Mouse (Mus musculus) left cerebral cortex, adult 11 months (tissue): ENCODE measurements around the gene Cdkl3.
"Not testable (repeated sequence)": the region's sequence is repeated elsewhere in the genome, so short reads cannot be mapped to it uniquely, and the experiment has no call there.

Experiments used
- DNase-seq: peaks from one replicate; pipeline ENCODE4 v3.0.0; 2022; ENCODE audit warnings: low spot score

The Cdkl3 gene

DNA sequence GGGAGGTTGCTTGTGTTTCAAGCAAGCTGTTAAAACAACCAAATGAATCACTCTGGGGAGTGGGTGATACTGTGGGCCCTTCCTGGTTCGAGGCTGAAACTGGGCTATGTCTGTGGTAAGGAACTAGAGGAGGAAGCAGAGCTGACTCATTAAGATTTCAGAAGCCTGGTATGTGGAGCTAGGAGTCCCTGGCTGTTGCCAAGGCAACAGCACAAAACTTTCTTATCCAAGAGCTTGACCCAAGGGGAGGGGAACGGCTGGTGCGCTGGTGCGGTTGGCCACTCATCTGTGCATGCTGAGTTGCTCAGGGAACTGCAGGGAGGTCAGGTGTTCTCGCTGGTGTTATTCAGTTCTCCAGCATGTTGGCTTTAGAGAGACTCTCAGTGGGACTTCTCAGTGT, 76.0 kb downstream of the Cdkl3 start:
- DNase-seq, result no peak

DNA sequence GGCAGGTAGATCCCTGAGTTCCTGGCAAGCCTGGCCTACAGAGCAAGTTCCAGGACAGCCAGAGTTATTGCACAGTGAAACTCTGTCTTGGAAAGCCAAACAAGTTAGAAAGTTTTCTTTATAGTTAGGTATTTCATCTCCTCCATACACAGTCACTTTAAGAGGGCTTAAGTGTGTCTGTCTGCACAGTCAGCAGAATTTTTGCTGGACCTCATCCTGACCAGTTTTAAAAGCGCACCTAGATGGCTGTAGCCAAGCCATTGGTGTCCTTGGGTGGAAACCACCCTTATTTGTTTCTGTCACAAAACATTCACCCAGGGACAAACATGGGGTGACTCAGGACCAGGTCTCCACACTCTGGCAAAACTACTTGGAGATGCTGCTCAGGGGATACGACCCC, 76.6 kb downstream of the Cdkl3 start:
- DNase-seq, result no peak

DNA sequence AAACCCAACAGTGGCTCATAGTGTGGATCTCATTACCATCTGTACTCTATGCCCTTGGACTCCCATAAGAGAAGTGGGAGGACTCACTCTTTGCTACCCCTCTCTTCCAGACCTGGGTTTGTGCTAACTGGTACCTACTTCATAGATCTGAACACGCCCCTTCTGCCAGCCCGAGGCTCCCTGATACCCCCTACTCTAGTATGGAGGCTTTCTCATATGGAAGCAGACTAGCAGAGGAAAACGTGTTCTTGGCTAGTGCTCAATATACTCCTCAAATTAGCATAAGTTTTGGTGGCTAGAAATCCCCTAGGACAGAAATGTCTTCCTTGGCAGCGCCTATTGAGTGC, 81.8 kb downstream of the Cdkl3 start:
- DNase-seq, result no peak

DNA sequence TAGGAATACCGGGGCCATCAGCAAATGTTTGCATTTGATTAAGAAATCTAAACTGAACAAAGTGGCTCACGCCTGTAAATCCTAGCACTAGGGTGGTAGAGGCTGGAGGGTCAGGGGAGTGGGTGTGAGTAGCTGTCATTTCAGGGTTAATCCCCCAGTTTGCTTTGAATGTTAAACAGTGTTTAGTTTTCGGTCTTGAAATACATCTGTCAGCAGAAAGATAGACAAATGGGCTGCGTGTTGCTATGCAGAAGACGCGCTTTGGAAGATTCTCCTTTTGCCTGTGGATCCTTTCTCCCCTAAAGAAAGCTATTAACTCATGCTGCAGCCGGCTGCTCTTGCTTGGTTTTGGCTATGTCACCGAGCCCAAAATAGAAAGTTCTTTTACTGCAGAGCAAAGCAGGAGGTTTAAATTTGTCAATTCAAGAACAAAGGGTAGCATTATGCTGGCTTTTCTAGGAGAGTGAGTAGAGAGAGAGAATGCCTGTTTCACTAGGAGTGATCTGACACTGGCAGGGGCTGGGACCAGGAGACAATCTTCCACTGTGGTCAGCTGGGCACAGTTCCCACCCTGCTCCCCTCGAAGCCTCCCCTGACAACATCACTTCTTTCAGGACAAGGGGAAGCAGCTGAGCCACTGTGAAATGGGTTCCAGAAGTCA, 82.3 kb downstream of the Cdkl3 start:
- DNase-seq, result peak; percentile 72

DNA sequence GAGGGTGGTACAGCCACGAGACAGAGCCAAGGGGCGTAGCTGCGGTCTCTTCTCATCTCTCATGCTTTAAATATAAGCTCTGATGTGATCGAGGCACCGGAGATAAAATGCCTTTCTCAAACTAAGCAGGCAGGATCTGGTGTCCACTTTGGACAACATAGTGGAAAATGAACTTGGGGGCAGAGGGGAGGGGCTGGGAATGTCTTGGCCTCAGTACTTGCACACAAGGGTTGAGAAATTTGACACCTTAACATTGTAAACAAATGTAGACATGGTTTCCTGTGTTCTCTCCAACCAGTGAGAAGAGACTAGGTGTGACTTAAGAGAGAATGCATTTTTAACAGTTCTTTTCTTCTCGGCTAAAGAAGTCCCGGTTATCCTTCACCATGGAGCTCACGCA, 85.3 kb downstream of the Cdkl3 start:
- no peak for DNase-seq

DNA sequence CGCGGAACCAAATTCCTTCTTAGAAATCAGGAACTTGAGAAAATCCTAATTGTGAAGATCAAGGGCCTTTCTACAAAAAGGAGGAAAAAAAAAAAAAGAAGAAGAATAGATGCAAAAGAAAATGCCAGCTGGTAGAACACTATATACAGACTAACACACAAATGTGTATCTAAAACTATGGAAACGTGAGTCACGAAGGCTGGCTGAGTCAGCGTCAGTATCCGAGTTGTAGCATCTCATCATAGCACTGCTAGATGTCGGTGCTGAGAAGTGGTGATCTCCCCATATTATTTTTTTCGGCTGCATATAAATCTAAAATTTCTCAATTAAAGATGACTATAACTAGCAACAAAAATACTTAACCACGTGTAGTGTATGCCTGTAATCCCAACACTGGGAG, 87.2 kb downstream of the Cdkl3 start:
- DNase-seq, result no peak

DNA sequence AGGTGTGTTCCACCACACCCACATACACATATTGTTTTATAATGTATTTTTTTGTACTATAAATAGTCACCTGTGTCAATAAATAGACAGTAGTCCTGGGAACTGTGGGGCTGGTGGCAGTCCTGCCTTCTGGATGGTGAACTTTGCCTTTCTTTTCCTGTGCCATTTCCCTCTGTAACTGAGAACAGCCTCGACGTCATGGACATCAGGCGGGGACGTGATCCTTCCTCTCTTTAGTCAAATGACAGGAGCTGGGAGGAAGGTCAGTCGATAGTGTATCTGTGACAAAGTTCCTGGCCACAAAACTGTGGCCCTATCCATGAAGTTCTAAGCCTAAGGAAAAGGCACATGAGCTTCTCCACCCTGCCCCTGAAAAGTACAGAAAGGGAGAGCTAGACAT, 90.5 kb downstream of the Cdkl3 start:
- DNase-seq, result no peak

DNA sequence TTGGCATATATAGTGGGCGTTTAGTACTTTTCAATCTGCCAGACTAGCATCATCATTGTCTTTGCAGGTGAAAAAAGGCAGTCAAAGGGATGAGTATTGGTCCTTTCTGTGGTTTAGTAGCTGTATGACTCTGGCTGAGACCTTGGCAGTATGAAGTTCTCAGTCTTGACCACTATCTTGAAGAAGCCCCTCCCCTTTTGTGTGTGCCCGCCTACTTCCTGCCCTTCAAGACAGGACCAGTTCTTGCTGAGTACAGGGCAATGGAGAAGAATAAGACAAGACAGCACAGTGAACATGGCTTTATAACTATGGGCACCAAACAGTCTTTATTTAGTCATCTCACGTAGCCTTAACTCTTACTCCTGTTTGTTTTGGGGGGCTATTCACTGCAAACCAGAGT, 93.0 kb downstream of the Cdkl3 start:
- no peak for DNase-seq

DNA sequence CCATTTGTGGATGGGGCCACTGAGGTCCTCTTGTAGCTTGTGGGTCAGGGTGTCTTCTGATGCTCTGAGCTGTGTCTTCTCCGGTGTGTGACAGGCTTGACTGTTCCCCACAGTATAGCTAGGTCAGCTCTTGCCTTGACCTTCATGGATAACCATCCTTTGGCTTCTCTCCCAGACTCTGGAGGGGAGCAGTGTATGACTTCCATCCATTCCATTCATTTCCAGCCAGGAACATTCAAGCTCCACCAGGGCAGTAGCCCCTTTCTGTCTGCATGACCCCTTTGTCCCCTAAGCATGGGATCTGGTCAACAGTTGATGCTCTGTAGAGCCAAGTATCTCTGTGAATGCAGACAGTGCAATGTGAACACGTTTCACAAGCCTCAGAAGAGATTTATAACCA, 93.6 kb downstream of the Cdkl3 start:
- no peak for DNase-seq

DNA sequence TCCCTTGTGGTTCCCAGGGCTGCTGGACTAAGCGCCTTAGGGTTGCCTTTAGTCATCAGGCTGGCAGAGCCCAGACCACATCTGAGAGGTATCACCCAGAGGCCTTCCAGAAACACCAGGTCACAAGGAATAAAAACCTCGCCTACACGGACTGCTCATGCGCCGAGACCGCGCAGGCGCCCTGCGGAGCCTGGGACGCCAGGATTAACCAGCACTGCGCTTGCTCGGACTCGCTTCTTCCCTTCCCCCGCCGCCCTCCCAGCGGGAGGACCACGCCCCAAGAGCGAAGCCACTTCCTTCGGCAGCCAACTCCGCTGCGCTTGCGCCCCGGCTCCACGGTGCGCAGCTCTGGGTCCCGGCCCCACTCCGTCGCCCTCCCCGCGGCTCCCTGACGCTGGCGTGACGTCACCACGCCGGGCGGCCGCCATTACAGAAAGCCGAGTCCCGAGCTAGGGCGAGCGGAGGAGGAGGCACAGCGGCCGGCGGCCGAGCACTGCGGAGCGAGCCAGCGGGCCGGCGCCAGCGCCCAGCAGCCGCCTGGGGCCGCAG, 94.5 kb downstream of the Cdkl3 start, which contains the start of gene Ppp2ca:
Gene Ppp2ca (plus strand): TSS at position 284 of the 549 bp plus-strand sequence.
- peak; percentile 98 for DNase-seq

DNA sequence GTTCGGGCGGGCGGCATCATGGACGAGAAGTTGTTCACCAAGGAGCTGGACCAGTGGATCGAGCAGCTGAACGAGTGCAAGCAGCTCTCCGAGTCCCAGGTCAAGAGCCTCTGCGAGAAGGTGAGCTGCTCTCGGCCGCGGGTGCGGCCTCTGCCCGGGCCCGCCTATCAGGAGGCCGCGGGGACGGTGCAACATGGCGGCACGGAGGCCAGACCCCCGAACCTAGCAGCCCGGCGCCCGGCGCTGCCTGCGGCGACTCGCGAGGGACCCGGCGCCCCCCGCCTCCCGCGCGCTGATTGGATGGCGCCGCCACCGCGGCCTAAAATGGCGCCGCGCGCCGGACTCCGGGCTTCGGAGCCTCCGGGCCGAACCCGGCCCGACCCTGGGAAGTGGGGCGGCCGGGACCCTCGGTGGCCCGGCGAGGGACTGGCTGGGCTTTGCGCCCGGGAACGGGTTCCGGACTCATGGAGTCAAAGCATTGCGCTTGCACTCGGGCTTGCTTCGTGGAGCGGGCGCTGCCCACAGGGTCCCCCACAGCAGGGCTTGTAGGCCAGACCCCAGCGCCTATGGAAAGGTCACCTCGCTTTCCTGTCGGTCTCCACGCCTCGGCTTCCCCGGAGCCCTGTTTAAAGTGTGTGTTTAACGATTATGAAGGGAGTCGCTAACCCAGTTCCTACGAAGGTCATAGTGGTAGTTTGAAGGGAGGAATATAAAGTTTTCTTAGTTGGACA, 95.2 kb downstream of the Cdkl3 start:
- DNase-seq, result peak; percentile 58

DNA sequence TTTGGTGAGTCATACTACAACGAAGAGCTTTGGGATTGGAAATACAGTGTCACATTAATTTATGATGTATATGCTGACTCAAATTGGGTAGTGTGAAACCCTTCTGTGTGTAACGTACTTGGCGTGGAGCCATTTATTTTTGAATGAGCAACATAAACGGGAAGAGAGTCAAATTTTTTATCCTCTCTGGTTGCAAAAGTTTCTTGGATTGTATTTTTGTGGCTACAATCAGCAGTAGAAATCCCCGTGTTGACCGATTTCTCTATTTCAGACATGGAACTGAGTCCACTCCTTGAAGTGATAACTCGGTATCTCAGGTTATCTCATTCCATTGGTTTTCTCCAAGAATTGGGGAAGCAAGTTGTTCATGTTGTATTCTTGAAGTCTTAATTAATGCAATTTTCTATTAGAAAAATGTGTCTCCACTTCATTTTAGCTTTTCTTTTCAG, 95.8 kb downstream of the Cdkl3 start:
- no peak for DNase-seq

DNA sequence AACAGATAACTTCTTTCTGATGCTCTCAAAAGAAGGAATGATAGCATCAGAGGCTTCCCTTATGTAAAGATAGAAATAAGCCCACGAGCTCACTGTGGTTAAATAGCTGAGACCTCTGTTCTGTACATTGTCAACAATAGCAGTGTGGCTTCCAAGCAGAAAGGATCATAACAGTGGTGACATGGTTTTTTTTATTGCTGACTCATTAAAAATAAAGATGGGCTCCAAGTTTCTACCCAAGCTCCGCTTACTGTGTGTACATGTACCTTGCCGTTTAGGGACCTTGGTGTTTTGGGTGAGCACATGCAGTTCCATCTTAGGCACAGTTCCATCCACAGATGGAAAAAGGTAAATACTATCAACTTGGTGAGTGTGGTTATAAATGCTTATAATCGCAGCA, 99.0 kb downstream of the Cdkl3 start:
- no peak for DNase-seq

DNA sequence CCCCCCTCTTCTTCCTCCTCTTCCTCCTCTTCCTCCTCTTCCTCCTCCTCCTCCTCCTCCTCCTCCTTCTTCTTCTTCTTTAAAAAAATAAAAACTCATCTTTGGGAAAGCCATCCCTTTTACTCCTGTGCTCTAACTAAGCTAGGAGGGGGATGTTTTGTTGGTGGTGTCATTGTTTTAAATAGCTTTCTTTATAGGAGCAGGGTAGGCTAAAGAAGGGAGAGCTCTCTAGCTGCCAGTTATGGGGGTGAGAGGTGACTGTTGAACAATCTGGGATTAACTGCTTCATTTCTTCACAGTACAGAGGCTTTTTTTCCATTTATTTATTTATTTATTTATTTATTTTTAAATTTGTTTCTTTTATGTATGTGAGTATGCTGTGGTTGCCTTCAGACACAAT, 101.5 kb downstream of the Cdkl3 start:
- no peak for DNase-seq

DNA sequence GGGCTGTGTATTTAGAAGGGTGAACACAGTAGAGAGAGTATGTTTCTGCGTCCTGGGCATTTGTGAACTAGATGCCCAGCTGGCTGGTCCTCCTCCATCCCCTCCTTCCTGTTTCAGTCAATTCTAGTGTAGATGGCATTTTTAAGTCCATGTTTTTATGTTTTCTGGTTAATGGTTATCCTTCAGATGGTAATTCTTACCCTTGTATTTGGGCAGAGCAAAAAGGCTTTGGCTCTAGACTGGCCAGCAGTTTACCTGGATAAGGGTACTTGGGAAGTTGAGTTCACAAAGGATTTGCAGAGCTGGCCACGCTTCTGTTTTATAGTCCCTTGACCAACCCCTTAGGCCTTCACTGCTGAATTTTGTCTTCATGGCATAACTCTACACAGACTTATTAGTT, 102.0 kb downstream of the Cdkl3 start:
- DNase-seq, result no peak

DNA sequence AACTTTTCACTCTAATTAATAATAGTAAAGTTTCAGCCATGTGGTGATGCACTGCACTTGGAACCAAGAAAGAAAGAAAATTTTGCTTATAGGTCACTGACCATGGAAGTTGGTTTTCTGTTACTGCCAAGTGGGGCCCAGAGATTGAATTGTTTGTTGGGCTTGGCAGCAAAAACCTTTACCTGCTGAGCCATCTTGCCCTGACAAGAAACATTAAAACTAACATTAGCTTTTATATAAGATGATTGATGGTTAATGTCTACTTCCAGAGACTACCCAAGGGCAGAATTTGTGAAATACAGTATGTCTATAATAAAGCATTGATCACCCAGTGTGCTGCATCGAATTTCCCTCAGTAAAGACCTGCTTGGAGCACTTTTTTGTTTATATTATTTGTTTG, 102.4 kb downstream of the Cdkl3 start:
- DNase-seq, result no peak

DNA sequence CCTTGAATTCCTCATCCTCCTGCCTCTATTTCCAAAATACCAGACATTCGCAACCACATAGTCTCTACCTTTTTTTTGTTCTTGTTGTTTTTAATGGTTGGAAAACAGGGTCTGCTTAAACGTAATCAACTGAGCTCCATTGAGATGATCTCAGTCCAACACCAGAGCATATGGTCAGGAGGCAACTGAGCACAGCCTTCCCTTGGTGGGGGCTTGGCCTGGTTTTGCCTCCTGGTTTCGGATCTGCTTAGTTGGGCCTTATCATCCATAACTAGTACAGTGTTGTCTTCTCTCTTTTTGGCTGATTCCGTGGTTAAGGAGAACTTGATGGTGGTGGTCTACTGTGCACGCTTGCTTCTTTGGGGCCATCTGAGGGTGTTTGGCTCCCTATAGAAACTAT, 104.8 kb downstream of the Cdkl3 start:
- no peak for DNase-seq

DNA sequence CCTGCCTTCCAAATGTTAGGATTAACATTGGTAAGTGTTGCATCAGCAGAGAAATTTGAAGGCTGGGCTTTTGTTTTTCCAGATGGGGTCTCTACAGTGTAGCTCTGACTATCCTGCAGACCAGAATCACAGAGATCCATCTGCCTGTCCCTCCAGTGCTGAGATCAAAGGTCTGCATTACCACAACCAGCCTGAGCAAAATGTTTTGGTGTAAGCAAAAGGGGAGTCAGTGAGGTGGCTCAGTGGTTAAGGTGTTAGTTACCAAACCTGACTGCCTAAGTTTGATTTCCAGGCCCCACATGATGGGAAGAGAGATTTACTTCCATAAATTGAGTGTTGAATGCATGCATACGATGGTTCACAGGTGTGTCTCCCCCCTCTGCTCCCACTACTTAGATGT, 105.4 kb downstream of the Cdkl3 start:
- no peak for DNase-seq

DNA sequence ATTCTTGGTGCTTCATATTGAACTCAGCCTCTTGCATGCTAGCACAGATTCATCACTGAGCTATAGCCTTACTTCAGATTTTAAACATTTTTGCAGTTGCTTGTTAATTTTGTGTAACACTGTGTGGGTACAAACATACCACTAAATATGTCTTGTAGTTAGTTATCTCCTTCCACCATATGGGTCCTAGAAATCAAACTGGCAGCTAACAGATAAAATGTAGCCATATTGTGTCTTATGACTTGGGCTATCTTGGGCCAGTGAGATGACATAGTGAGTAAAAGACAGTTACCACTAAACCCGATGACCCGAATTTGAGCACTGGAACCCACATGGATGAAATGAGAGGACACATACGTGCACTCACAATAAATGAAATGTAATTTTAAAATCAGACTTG, 111.5 kb downstream of the Cdkl3 start:
- DNase-seq, result no peak

DNA sequence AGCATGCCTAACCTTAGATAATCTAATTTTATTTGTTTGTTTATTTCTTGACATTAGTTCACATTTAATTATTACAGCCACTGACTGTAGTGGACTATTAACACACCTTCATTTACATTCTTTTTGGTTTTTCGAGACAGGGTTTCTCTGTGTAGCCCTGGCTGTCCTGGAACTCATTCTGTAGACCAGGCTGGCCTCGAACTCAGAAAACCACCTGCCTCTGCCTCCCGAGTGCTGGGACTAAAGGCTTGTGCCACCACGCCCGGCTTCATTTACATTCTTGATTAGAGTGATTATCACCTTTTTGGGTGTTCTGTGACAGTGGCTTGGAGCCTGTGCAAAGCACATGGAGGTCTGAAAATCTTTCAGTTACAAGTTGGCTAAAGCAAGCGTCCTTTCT, 112.1 kb downstream of the Cdkl3 start:
- not testable (repeated sequence) for DNase-seq

DNA sequence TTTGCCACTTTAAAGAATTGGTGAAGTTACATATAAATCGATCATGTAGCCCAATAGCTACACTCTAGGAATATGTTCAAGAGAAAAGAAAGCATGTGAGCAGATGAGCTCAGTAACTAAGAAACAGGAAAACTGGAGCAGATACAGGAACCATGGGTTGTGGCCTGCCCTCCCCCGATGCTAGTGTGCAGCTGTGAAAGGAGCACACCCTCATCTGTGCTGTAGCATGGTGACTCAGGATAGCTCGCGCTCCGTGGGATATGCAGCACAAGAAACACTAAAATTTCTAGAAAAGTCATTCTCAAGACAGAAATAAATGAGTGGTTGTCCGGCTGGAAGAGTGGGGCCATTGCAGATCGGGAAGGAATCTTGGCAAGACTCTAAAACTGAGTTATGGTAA, 113.1 kb downstream of the Cdkl3 start:
- DNase-seq, result no peak

DNA sequence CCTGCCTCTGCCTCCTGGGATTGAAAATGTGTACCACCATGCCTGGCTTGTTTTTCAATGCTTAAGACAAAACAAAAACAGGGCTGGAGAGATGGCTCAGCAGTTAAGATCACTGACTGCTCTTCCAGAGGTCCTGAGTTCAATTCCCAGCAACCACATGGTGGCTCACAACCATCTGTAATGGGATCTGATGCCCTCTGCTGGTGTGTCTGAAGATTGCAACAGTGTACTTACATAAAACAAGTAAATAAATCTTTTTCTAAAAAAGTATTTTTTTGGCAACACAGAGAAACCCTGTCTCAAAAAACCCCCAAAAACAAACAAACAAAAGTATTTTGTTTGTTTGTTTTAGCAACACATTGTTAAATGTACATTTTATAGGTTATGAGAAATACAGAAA, 116.4 kb downstream of the Cdkl3 start:
- not testable (repeated sequence) for DNase-seq

DNA sequence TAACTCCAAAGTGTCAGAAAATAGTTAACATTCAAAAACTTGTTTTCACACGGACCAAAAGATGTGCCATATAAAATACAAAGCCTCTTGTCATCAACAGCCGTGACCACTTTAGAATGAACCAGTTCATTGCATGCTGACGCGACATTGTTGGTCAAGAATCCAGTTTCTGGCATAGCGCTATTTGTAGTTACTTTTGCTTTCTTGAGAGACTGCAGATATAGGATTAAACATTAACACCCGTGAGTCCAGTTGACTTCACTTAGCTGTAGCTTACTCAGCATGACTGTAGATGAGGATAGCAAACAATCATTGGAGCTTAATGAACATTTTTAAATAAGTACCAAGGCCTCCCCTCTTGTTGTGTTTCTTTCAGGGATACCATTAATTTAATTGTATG, 118.0 kb downstream of the Cdkl3 start:
- DNase-seq, result no peak

DNA sequence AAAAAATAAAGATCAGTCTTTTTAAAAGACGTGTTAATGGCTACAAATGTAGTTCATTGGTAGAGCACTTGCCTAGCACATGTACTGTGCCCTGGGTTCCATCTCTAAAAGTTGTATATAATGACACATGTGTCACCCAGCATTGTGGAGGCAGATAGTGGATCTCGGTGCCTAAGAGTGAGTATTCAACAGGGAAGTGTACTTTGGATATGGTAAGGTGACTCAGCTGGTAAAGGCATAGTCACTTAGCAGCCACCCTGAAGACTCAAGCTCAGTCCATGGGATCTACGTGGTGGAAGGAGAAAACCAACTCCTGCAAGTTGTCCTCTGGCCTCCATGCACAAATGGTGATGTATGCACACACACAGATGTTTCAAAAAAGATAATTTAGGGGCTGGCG, 120.4 kb downstream of the Cdkl3 start:
- no peak for DNase-seq
